Mouse (Mus musculus) common myeloid progenitor, adult 5-6 weeks (primary cell): ENCODE measurements around the gene Fas. TPM values are rescaled to one million over a fixed set of nuclear protein-coding genes. Genes with fewer than 3 reads are reported as not detected.

ENCODE experiments used
- ATAC-seq: replicated peaks from 2 replicates; pipeline ENCODE4 v1.8.0; 2016; ENCODE audit warnings: low read depth, mild to moderate bottlenecking, moderate TSS enrichment, inconsistent platforms; ENCODE audit not compliant: poor library complexity, severe bottlenecking
- total RNA-seq: library from RNA; stranded (forward); fragments of 200-1000, 187-1606 nt; gene quantifications from 2 replicates; pipeline ENCODE4 v1.2.3, GENCODE M21; 2017

Fas gene
- total RNA-seq: 0.44 and 0.73 TPM in 2 replicates

GRCm38 (mm10) chr19:34289948-34290789 lies at the start of gene Fas:
TSS of gene Fas (plus strand) at chr19:34290666.
- ATAC-seq: peak; percentile 96

DNA sequence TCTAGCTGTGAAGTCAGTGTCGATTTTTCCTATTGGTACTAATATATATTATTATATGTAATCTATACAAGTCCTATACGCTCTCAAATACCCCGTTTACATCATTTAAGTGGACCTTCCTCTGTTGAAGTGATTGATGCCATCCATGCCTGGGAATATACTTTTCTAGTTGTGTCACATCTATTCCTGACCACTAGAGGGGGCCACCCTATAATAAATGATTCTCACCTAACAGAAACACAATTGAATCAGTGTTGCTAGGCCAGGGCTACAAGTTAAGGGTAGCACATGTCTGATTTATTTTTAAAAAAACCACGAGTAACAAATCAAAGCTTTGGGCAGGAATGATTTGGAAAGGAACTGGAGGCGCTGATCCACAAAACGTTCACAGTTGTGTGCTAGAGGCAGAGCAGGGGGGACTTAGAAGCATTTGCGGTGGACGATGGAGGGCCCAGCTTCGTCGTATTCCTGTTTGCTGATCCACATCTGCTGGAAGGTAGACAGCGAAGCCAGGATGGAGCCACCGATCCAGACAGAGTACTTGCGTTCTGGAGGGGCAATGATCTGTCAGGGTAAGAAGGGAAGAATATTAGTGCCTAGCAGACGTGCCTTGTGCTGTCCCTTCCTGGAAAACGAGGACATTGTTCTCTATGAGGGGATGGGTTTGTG lies 49.1 kb upstream of the Fas start:
- peak; percentile 68; the same call in 1 of the 2 replicates for ATAC-seq

GRCm38 (mm10) chr19:34242925-34243324 lies 47.5 kb upstream of the Fas start:
- ATAC-seq: no peak

DNA sequence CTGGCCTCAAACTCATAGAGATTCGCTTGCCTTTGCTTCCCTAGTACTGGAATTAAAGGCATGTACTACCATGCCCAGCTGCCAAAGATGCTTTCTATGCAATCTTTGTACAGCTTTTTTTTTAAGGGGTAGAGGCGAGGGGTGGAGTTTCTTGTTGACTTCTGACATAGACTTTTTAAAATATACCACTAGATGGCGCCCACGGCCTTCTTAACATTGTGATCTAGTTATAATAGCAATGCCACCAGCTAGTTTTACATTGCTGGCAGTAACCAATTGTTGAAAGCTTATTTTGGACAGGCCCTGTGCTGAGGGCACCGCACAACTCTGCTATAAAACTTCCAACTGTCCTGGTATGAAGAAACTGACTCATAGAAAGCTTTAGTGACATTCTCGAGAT lies 46.4 kb upstream of the Fas start:
- ATAC-seq: peak; percentile 84

- peak; percentile 76 for ATAC-seq
These were observed 41.9 kb upstream of the Fas start for GRCm38 (mm10) chr19:34248558-34248957.

- ATAC-seq: no peak
These were observed 39.8 kb upstream of the Fas start for GRCm38 (mm10) chr19:34250621-34251020.

GRCm38 (mm10) chr19:34251900-34252299 lies 38.6 kb upstream of the Fas start:
- ATAC-seq: no peak

DNA sequence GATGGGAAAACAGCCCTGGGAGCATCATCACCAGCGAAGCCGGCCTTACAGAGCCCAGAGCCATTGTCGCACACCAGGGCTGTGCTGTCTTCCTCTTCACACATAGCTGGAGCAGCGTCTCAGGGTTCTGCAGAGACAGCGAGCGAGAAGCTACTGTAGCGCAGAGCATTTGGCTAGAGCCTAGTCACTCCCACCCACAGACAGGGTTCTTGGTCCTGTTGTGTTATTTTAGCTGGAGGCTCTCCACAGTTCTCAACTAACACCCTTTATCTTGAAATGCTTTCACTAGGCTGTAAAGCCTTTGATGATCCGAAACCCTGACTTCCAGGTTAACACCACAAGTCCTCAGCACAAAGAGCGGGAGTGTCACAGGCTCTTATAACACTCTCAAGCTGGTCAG lies 38.0 kb upstream of the Fas start:
- ATAC-seq: no peak

- peak; percentile 81 for ATAC-seq
These were observed 36.2 kb upstream of the Fas start for GRCm38 (mm10) chr19:34254101-34254879.

DNA sequence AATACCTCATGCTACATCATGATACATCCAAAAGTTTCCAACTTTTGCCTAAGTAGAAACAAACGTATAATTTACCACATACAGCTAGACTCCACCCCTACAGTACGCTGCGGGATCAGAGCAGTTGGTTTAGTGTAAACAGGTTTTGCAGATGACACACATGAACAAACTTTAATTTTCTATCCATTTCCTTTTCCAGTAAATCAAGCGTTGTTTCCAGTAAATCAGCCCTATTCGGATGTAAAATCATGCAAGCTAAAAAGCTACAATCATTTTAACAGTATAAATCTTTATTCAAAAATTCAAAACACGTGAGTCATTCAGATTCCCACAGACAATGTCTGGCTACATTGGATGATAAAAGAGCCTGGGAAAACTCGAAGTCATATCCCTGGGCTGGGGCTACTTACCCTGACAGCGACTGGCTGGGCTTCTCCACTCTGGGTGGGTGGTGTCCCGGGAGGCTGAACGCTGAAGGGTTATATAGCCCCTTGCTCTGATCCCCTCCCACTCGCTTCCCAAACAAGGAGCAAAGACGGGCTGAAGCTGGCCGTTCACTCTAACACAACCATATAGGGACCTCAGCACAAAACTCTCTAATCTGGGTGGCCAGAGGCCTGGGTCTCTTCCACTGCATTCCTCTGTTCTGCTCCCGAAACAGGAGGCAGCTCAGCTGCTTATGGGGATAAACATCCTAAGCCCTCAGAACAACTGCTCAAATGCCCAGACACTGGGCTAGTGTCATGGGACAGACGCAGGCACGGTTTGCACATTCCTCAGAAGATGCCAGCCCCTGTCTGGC lies 35.4 kb upstream of the Fas start, which contains the start of gene Acta2:
TSS of gene Acta2 (minus strand) at position 711 of the 802 bp plus-strand sequence.
- no peak for ATAC-seq

GRCm38 (mm10) chr19:34256149-34256548 lies 34.3 kb upstream of the Fas start:
- ATAC-seq: no peak

DNA sequence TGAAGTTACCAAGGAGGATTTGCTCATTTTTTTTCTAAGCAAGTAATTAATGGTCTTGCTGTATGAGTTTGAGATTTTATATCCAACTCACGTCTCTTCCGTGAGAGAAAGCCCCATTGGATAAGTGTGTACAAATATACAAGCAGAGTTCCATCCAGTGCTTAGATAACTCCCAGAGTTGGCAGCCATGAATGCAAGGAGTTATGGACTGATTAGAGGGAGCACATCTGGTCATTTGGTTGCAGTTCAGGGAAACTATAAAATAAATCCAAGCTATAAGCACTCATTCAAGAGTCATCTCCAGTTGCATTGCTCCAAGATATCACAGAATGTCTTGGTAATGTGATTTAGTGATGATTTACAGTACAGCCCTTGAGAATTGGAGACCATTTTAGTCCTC lies 33.5 kb upstream of the Fas start:
- ATAC-seq: no peak

GRCm38 (mm10) chr19:34262273-34262974 lies 28.0 kb upstream of the Fas start:
- ATAC-seq: peak; percentile 63

GRCm38 (mm10) chr19:34265604-34266193 lies 24.8 kb upstream of the Fas start:
- no peak for ATAC-seq

- ATAC-seq: no peak
These were observed 21.5 kb upstream of the Fas start for GRCm38 (mm10) chr19:34268991-34269390.

DNA sequence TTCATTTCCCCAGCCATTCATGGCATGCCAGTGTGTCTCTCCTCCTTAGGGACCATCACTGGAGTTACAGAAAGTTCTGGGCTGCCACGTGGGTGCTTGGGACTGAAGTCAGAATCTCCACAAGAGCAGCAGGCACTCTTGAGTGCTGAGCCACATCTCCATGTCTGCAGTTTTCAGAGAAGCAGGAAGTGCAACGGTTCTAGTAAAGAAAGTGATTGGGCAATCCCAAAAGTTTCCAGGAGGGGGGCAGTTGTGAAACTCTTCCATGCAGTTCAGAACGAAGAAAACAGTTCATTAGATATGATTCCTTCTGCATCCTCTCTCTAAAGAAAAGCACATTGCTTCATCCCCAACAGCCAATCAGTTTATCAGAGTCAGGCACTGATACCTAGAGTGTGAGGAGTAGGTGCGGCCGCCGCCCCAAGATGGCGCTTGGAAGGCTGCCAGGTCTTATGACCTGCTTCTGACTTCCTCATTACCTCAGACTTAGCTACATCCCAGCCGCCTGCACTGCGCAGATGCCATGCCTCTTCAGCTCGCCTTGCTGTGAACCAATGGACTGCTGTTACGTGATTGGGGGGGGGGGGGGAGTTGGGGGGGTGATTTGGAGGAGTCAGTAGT lies 20.2 kb upstream of the Fas start:
- ATAC-seq: peak; percentile 83

GRCm38 (mm10) chr19:34270824-34271464 lies 19.5 kb upstream of the Fas start:
- ATAC-seq: no peak

DNA sequence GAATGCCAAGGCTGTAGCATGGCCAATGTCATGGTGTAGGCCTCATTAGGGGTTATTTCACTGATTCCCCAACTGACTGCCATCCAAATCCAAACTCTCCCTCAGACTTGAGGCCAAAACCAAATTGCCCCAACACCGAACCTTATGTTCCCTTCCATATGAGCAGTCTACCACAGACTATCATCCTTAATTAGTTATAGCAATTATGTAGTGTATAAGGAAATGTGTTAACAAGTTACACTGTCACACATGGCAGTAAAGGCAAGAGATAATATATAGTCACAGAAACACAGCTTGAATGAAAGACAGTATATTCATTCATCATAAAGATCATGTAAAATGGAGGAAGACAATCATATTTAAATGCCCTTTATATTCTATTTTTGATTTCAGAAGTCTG lies 17.4 kb upstream of the Fas start:
- no peak for ATAC-seq
